Mouse (Mus musculus) limb, embryonic 13.5 days (tissue): ENCODE results near the gene Foxa2. TPM values are rescaled to one million over a fixed set of nuclear protein-coding genes. Genes with fewer than 3 reads are reported as not detected.

Experiments used
- microRNA-seq: library from miRNA; unstranded; fragments of <30 nt; microRNA quantifications from one replicate; pipeline ENCODE4, GENCODE M21; 2016
- polyA plus RNA-seq: library from polyadenylated mRNA; unstranded; fragments of >200 nt; fragmentation: Nextera tagmentation; extraction: Ambion mirVana; gene quantifications from 2 replicates; pipeline ENCODE4 v1.2.1, GENCODE M21; 2015

Foxa2 gene
- polyA plus RNA-seq, 1 experiment from 2014 or later = 0.06 TPM

Small RNA genes within 50 kb of the gene (microRNA-seq; reads per million reads assigned to microRNA genes)
- not detected for gene Gm27420
